Mouse (Mus musculus) erythroblast, embryonic 14.5 days (primary cell): ENCODE results near the gene Pgf.

Source experiments
- GATA1 ChIP-seq: IDR thresholded peaks from 2 replicates; pipeline ENCODE4 v1.6.1; 2012; ENCODE audit warnings: low read length, inconsistent platforms, mixed read lengths
- TAL1 ChIP-seq: IDR thresholded peaks from 3 replicates; pipeline ENCODE4 v1.6.1; 2012; ENCODE audit warnings: low read length, inconsistent platforms, mixed read lengths

DNA sequence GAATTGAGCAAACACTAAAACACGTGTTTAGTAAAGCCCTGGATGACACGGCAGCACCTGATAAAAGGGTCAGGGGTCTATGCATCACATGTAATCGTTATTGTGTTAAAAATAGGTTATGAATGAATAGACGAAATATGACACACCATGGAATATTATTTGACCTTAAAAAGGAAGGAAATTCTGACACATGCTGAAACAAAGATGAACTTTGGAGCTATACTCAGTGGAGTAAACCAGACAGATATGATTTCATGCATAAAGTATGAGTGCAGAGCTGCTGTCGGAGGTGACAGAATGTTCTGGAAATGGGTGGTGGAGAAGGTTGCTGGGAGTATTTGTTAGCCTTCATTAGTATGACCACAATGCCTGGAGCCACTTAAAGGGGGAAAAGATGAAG lies 26.1 kb upstream of the Pgf start:
- TF ChIP-seq TAL1 (no peak), GATA1 (no peak)
